In the genomic region with DNA sequence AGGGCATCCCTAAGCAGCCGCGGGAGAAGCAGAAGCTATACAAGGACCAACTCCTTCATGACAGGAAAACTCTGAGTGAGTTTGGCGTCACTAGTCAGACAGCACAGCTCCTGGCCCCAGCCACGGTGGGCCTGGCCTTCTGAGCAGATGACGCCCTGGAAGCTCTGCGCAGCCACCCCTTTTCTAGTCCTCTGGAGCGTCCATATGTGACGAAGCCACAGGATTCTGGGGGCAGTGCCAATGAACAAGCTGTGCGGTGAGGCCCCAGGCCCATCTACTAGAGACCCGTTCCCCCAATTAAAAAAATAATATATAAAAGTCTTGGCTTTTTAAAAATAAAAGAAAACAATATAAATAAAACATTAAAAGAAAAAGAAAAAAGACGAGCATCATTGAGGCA, we compare ENCODE assay signal across 32 mouse cellular contexts. TPM values are rescaled to one million over a fixed set of nuclear protein-coding genes. Genes with fewer than 3 reads are reported as not detected.
DNase-seq lines count a peak whose midpoint lies in the region; ATAC-seq and TF ChIP-seq lines count a peak whose summit lies in the region.
"Had no signal": no experiment of that assay in that cellular context is flagged by ENCODE, and none has a peak within 500 bp of the region (broad histone marks: within the 10 kb centered on the region; RNA-seq: fewer than 3 reads in every experiment).

No protein-coding gene starts in this region.

- H3K36me3 ChIP-seq in hindbrain, postnatal 0 days (ENCODE audit: insufficient read depth, low read length), result no peaks in the 10 kb centered on the region
- no peaks in the 10 kb centered on the region for H3K36me3 ChIP-seq in hindbrain, embryonic 14.5 days (replicated peaks; ENCODE audit: control insufficient read depth, insufficient read depth)
- H3K36me3 ChIP-seq in testis, adult 2 months (ENCODE audit: control insufficient read depth, insufficient read depth, low read length), result no peaks in the 10 kb centered on the region
- no peaks in the 10 kb centered on the region for H3K36me3 ChIP-seq in intestine, embryonic 15.5 days
- H3K36me3 ChIP-seq: forebrain, embryonic 10.5 days; G1E; heart, embryonic 12.5 days; heart, embryonic 15.5 days; hindbrain, embryonic 10.5 days; hindbrain, embryonic 13.5 days had no signal

- no peak overlapping the region for H3K27ac ChIP-seq in hindbrain, postnatal 0 days
- no peak overlapping the region for H3K27ac ChIP-seq in hindbrain, embryonic 14.5 days
- H3K27ac ChIP-seq in testis, adult 2 months (ENCODE audit: control insufficient read depth, insufficient read depth, low read depth, low read length), result no peak overlapping the region
- H3K27ac ChIP-seq in intestine, embryonic 15.5 days, result no peak overlapping the region
- H3K27ac ChIP-seq: forebrain, embryonic 10.5 days; forebrain, embryonic 13.5 days; heart, embryonic 15.5 days; hindbrain, embryonic 10.5 days; hindbrain, embryonic 13.5 days had no signal

- no peak for TF ChIP-seq CTCF in hindbrain, postnatal 0 days (IDR thresholded peaks at IDR 0.05; ENCODE audit: low read depth)
- no peak for TF ChIP-seq CTCF in testis, adult 2 months (IDR thresholded peaks at IDR 0.05; ENCODE audit: control insufficient read depth, insufficient read depth, insufficient replicate concordance, low read depth, low read length)

- 83% methylated on average over 11 of the region's 11 CpGs for WGBS in hindbrain, postnatal 0 days
- WGBS in hindbrain, embryonic 14.5 days, result 89% methylated on average over 11 of the region's 11 CpGs
- 95% methylated on average over 11 of the region's 11 CpGs for WGBS in intestine, embryonic 15.5 days

- H3K4me1 ChIP-seq in hindbrain, postnatal 0 days (ENCODE audit: insufficient read depth, low read length), result no peaks in the 10 kb centered on the region
- H3K4me1 ChIP-seq in hindbrain, embryonic 14.5 days (replicated peaks; ENCODE audit: control insufficient read depth, insufficient read depth, low read length), result no peaks in the 10 kb centered on the region
- H3K4me1 ChIP-seq in testis, adult 2 months (ENCODE audit: control insufficient read depth, insufficient read depth, low read length), result peaks cover 7% of the 10 kb centered on the region
- H3K4me1 ChIP-seq in intestine, embryonic 15.5 days (replicated peaks), result no peaks in the 10 kb centered on the region
- H3K4me1 ChIP-seq: forebrain, embryonic 10.5 days; forebrain, embryonic 13.5 days; heart, embryonic 12.5 days; heart, embryonic 15.5 days; hindbrain, embryonic 10.5 days; hindbrain, embryonic 13.5 days had no signal

- ATAC-seq in hindbrain, postnatal 0 days, result no peak
- ATAC-seq in hindbrain, embryonic 14.5 days (ENCODE audit: low FRiP score), result no peak
- ATAC-seq in intestine, embryonic 15.5 days, result no peak
- ATAC-seq: CD4-positive, CD25-positive, alpha-beta regulatory T cell, adult 4 months; forebrain, embryonic 13.5 days; forebrain, embryonic 16.5 days; intestine, postnatal 0 days; Patski had no signal

- H3K9me3 ChIP-seq in hindbrain, postnatal 0 days (ENCODE audit: low read length), result no peaks in the 10 kb centered on the region
- H3K9me3 ChIP-seq in hindbrain, embryonic 14.5 days (ENCODE audit: control insufficient read depth, low read length), result no peaks in the 10 kb centered on the region
- no peaks in the 10 kb centered on the region; the same call in 1 of the 2 replicates for H3K9me3 ChIP-seq in intestine, embryonic 15.5 days
- H3K9me3 ChIP-seq: G1E; heart, embryonic 15.5 days; hindbrain, embryonic 13.5 days had no signal

- no peak overlapping the region for H3K4me2 ChIP-seq in hindbrain, postnatal 0 days (ENCODE audit: low read depth, low read length)
- no peak overlapping the region for H3K4me2 ChIP-seq in hindbrain, embryonic 14.5 days (replicated peaks)
- H3K4me2 ChIP-seq in intestine, embryonic 15.5 days (replicated peaks), result no peak overlapping the region
- H3K4me2 ChIP-seq: forebrain, embryonic 13.5 days; heart, embryonic 12.5 days; heart, embryonic 15.5 days; hindbrain, embryonic 13.5 days had no signal

- peak; percentile 2 for DNase-seq in hindbrain, postnatal 0 days (ENCODE audit: low spot score)
- no peak for DNase-seq in hindbrain, embryonic 14.5 days (ENCODE audit: low spot score)
- no peak for DNase-seq in testis, postnatal 10 days (ENCODE audit: low spot score)
- peak; percentile 32 for DNase-seq in ZHBTc4 (ENCODE audit: low read depth, low spot score)
- DNase-seq: adrenal gland, adult 2 months; adrenal gland, postnatal 14 days; cerebellum, adult 11 months; cerebellum, adult 8-10 months; gastrocnemius, postnatal 10 days; gastrocnemius, postnatal 36 days; heart, postnatal 10 days; heart, postnatal 36 days had no signal

- H3K4me3 ChIP-seq in hindbrain, postnatal 0 days (ENCODE audit: low read length), result no peak overlapping the region
- no peak overlapping the region for H3K4me3 ChIP-seq in hindbrain, embryonic 14.5 days (replicated peaks; ENCODE audit: low read length)
- peak overlapping the region; percentile 52 for H3K4me3 ChIP-seq in testis, adult 2 months (ENCODE audit: control insufficient read depth, low read depth, low read length)
- H3K4me3 ChIP-seq in intestine, embryonic 15.5 days (replicated peaks), result no peak overlapping the region
- H3K4me3 ChIP-seq: forebrain, embryonic 10.5 days; forebrain, embryonic 13.5 days; heart, embryonic 12.5 days; heart, embryonic 15.5 days; hindbrain, embryonic 10.5 days; hindbrain, embryonic 13.5 days had no signal

- H3K27me3 ChIP-seq in hindbrain, postnatal 0 days (ENCODE audit: insufficient read depth, low read length), result no peaks in the 10 kb centered on the region
- no peaks in the 10 kb centered on the region for H3K27me3 ChIP-seq in hindbrain, embryonic 14.5 days (ENCODE audit: control insufficient read depth, insufficient read depth, low read length)
- H3K27me3 ChIP-seq in testis, adult 2 months (ENCODE audit: control insufficient read depth, insufficient read depth, low read length), result no peaks in the 10 kb centered on the region
- no peaks in the 10 kb centered on the region for H3K27me3 ChIP-seq in intestine, embryonic 15.5 days (replicated peaks)
- H3K27me3 ChIP-seq: forebrain, embryonic 13.5 days; heart, embryonic 12.5 days; heart, embryonic 15.5 days; hindbrain, embryonic 13.5 days; Patski had no signal

- no peak overlapping the region for H3K9ac ChIP-seq in hindbrain, postnatal 0 days (replicated peaks; ENCODE audit: low read length)
- no peak overlapping the region for H3K9ac ChIP-seq in hindbrain, embryonic 14.5 days
- no peak overlapping the region for H3K9ac ChIP-seq in intestine, embryonic 15.5 days
- H3K9ac ChIP-seq: forebrain, embryonic 13.5 days; heart, embryonic 12.5 days; heart, embryonic 15.5 days; hindbrain, embryonic 13.5 days had no signal

- TF ChIP-seq POLR2A in testis, adult 2 months (IDR thresholded peaks at IDR 0.05; ENCODE audit: control insufficient read depth, low read depth, low read length), result no peak

RNA-seq across cellular contexts. Expression of a gene that starts 7.9 kb away (rescaled TPM):
- not detected in 2 replicates for total RNA-seq in hindbrain, postnatal 0 days (2014; rRNA removed)
- polyA plus RNA-seq in hindbrain, postnatal 0 days (2015; fragmentation: Nextera tagmentation; extraction: Ambion mirVana), result not detected in 2 replicates
- polyA plus RNA-seq in hindbrain, embryonic 14.5 days (2014; fragmentation: Nextera tagmentation; extraction: Ambion mirVana), result not detected in 2 replicates
- 1,349 and 1,518 TPM in 2 replicates for polyA plus RNA-seq in testis, adult 2 months (2012; rRNA removed)
- not detected in 2 replicates for polyA plus RNA-seq in intestine, embryonic 15.5 days (2015; fragmentation: Nextera tagmentation; extraction: Ambion mirVana)
- total RNA-seq: adrenal gland, adult 2 months; adrenal gland, postnatal 14 days; adrenal gland, postnatal 4 days; gastrocnemius, adult 18-20 months; gastrocnemius, postnatal 10 days; gastrocnemius, postnatal 36 days; granulocyte monocyte progenitor cell, adult 5-6 weeks; heart, adult 8-10 months; heart, postnatal 10 days; heart, postnatal 36 days had no signal
- polyA plus RNA-seq: adrenal gland, adult 2 months; C2C12; CD4-positive, CD25-positive, alpha-beta regulatory T cell, adult 4 months; embryonic facial prominence, embryonic 11.5 days; embryonic facial prominence, embryonic 14.5 days; forebrain, embryonic 10.5 days; forebrain, embryonic 13.5 days; forebrain, embryonic 16.5 days; G1E; heart, embryonic 12.5 days; heart, embryonic 15.5 days; hindbrain, embryonic 10.5 days; hindbrain, embryonic 13.5 days; intestine, postnatal 0 days; Patski had no signal

RNA-seq across cellular contexts. Expression of a gene that starts 17.1 kb away (rescaled TPM):
- total RNA-seq in hindbrain, postnatal 0 days (2014; rRNA removed), result 8.4 and 10.1 TPM in 2 replicates
- polyA plus RNA-seq in hindbrain, postnatal 0 days (2015; fragmentation: Nextera tagmentation; extraction: Ambion mirVana), result 5.0 and 5.4 TPM in 2 replicates
- 5.3 and 5.6 TPM in 2 replicates for polyA plus RNA-seq in hindbrain, embryonic 14.5 days (2014; fragmentation: Nextera tagmentation; extraction: Ambion mirVana)
- polyA plus RNA-seq in testis, adult 2 months (2012; rRNA removed), result 2.4 and 2.9 TPM in 2 replicates
- polyA plus RNA-seq in intestine, embryonic 15.5 days (2015; fragmentation: Nextera tagmentation; extraction: Ambion mirVana), result 10.3 and 11.2 TPM in 2 replicates

RNA-seq across cellular contexts. Expression of a gene that starts 32.8 kb away (rescaled TPM):
- 9.1 and 9.7 TPM in 2 replicates for total RNA-seq in hindbrain, postnatal 0 days (2014; rRNA removed)
- polyA plus RNA-seq in hindbrain, postnatal 0 days (2015; fragmentation: Nextera tagmentation; extraction: Ambion mirVana), result 5.1 and 5.8 TPM in 2 replicates
- 7.7 and 8.0 TPM in 2 replicates for polyA plus RNA-seq in hindbrain, embryonic 14.5 days (2014; fragmentation: Nextera tagmentation; extraction: Ambion mirVana)
- polyA plus RNA-seq in testis, adult 2 months (2012; rRNA removed), result 3.3 and 3.4 TPM in 2 replicates
- polyA plus RNA-seq in intestine, embryonic 15.5 days (2015; fragmentation: Nextera tagmentation; extraction: Ambion mirVana), result 16.5 and 17.2 TPM in 2 replicates

RNA-seq across cellular contexts. Expression of a gene that starts 55.7 kb away (rescaled TPM):
- 83.7 and 105 TPM in 2 replicates for total RNA-seq in hindbrain, postnatal 0 days (2014; rRNA removed)
- 272 and 279 TPM in 2 replicates for polyA plus RNA-seq in hindbrain, postnatal 0 days (2015; fragmentation: Nextera tagmentation; extraction: Ambion mirVana)
- polyA plus RNA-seq in hindbrain, embryonic 14.5 days (2014; fragmentation: Nextera tagmentation; extraction: Ambion mirVana), result 362 and 374 TPM in 2 replicates
- 38.3 and 45.7 TPM in 2 replicates for polyA plus RNA-seq in testis, adult 2 months (2012; rRNA removed)
- polyA plus RNA-seq in intestine, embryonic 15.5 days (2015; fragmentation: Nextera tagmentation; extraction: Ambion mirVana), result 121 and 145 TPM in 2 replicates

Comparison
In these comparisons a context has a peak if more than half of its experiments do, and no peak if none do; other contexts are left out.
1. DNase-seq: peak in hindbrain, postnatal 0 days (single experiment) and ZHBTc4 (single experiment); none in hindbrain, embryonic 14.5 days (single experiment) and testis, postnatal 10 days (single experiment).
2. RNA of a gene that starts 7.9 kb away (polyA plus RNA-seq): 1,349 to 1,518 TPM in testis, adult 2 months; not detected in hindbrain, postnatal 0 days, not detected in hindbrain, embryonic 14.5 days and not detected in intestine, embryonic 15.5 days; every median in the first group is over 1,000 times any median in the second.